Mouse (Mus musculus) bone marrow, adult 2 months (tissue): ENCODE results near the gene Snx20.

Experiments
- CTCF ChIP-seq: fragments of 200-500 bp; IDR thresholded peaks from 2 replicates; pipeline ENCODE4 v1.5.1; 2011; ENCODE audit warnings: low read length, control low read depth; ENCODE audit not compliant: control insufficient read depth, insufficient read depth
- POLR2A ChIP-seq: fragments of 200-500 bp; IDR thresholded peaks from 2 replicates; pipeline ENCODE4 v1.6.1; 2011; ENCODE audit warnings: low read depth, mild to moderate bottlenecking, control low read depth, low read length, borderline replicate concordance; ENCODE audit not compliant: control insufficient read depth

GRCm38 (mm10) chr8:88626433-88626832 is 9.5 kb downstream of the Snx20 start:
- TF ChIP-seq POLR2A (no peak), CTCF (no peak)
